Mouse (Mus musculus) heart, embryonic 11.5 days (tissue): ENCODE results near the gene Tmem131l. TPM values are rescaled to one million over a fixed set of nuclear protein-coding genes. Genes with fewer than 3 reads are reported as not detected.

Source experiments
- ATAC-seq: fragments of 200-750 bp; cut with Nextera tagmentation; replicated peaks from 2 replicates; pipeline ENCODE4 v1.8.0; 2017; ENCODE audit warnings: moderate library complexity; ENCODE audit not compliant: insufficient number of reproducible peaks, low FRiP score, low TSS enrichment
- H3K27ac ChIP-seq: fragments of 300-500 bp; sonication (generic); 2 replicates; pipeline ENCODE4 v1.5.1; 2014; ENCODE audit warnings: mild to moderate bottlenecking, low read depth, low read length
- H3K27me3 ChIP-seq: fragments of 300-500 bp; sonication (generic); 2 replicates; pipeline ENCODE4 v1.6.1; 2014; ENCODE audit warnings: mild to moderate bottlenecking, low read length, mixed read lengths; ENCODE audit not compliant: control insufficient read depth, insufficient read depth
- H3K36me3 ChIP-seq: fragments of 300-500 bp; sonication (generic); 2 replicates; pipeline ENCODE4 v1.6.1; 2014; ENCODE audit warnings: mild to moderate bottlenecking, low read length, moderate library complexity, mixed read lengths; ENCODE audit not compliant: control insufficient read depth, insufficient read depth
- H3K4me1 ChIP-seq: fragments of 300-500 bp; sonication (generic); 2 replicates; pipeline ENCODE4 v1.6.1; 2014; ENCODE audit warnings: low read length; ENCODE audit not compliant: control insufficient read depth, insufficient read depth
- H3K4me2 ChIP-seq: fragments of 300-500 bp; sonication (generic); 2 replicates; pipeline ENCODE4 v1.6.1; 2014; ENCODE audit warnings: mild to moderate bottlenecking, moderate library complexity
- H3K4me3 ChIP-seq: fragments of 300-500 bp; sonication (generic); 2 replicates; pipeline ENCODE4 v1.5.1; 2014; ENCODE audit warnings: low read depth, low read length
- H3K9ac ChIP-seq: fragments of 300-500 bp; sonication (generic); 2 replicates; pipeline ENCODE4 v1.6.1; 2014; ENCODE audit warnings: mild to moderate bottlenecking, low read depth, low read length, moderate library complexity
- H3K9me3 ChIP-seq: fragments of 300-500 bp; sonication (generic); replicated peaks from 2 replicates; pipeline ENCODE4 v1.6.1; 2016; ENCODE audit warnings: low read length; ENCODE audit not compliant: control insufficient read depth
- WGBS: fragments of 180-500 bp; shearing (Covaris S2); extraction: QIAGEN DNeasy Blood & Tissue Kit; methylation state at CpG from one replicate; pipeline ENCODE4 v1.1.7; 2014; ENCODE audit not compliant: insufficient replicate concordance; 5-methylcytosine and 5-hydroxymethylcytosine counted together
- polyA plus RNA-seq: library from polyadenylated mRNA; unstranded; fragments of >200 nt; fragmentation: Nextera tagmentation; extraction: Ambion mirVana; gene quantifications from 2 replicates; pipeline ENCODE4 v1.2.1, GENCODE M21; 2014

Gene Tmem131l
- polyA plus RNA-seq, 1 experiment from 2014 or later: 35.0 TPM

DNA sequence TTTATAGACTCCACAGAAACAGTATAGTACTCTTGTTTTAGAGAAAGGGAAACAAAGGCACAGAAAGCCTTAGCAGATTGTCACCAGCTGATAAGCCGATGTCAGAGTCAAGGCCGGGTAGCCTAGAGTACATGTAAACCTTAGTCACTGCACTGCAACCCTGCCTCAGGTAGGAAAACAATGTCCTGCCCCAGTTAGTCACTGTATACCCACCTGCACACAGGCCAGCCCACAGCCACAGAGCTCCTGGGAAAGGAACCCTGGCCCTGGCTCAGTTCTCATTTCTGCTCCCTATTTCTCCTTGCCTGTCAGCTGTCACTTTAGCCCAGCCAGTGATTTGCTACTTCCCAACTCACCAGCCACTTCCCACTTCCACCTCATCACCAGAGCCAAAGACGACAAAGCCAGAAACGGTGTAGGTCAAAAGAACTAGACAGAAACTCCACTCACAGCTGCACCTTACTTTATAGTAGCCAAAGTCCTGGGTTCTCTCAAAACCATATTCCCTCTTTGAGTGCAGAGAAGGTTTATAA lies 24.4 kb downstream of the Tmem131l start:
- no peak for ATAC-seq
- Histone ChIP-seq H3K4me1 (no peaks in the 10 kb centered on the region), H3K9ac (no peak overlapping the region), H3K27ac (no peak overlapping the region), H3K36me3 (peaks cover 11% of the 10 kb centered on the region), H3K9me3 (no peaks in the 10 kb centered on the region), H3K4me2 (no peak overlapping the region), H3K4me3 (no peak overlapping the region), H3K27me3 (no peaks in the 10 kb centered on the region)
- 62% methylated on average over 4 of the region's 4 CpGs for WGBS

DNA sequence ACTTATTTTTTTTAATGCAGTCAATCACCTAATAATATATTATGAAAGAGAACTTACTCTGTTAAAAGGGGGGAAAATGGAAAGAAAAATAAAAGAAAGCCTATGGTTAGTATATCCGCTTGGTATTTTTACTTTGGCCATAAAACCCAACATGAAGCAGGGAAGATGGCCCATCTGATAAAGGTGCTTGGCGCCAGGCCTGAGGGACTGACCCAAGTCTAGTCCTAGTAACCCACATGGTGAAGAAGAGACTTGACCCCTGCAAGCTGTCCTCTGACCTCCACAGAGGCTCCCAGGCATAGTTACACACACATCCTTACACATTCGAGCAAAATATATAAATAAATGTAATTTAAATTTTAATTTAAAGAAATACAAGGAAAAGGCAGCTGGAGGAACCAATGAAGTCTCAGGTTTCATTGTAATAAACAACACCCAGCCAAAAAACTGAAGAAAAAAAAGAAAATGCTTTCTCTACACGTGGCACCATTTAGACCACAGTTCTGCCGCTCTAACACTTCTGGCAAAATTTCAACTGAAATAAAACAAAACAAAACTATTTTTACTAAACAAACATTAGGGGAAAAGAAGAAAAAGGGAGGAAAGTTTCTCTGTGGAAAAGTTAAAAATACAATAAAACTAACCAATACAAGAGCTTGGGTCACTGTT lies 28.8 kb downstream of the Tmem131l start:
- WGBS: 85% methylated on average over 5 of the region's 5 CpGs
- H3K36me3 ChIP-seq: peaks cover 11% of the 10 kb centered on the region
- peaks cover 3% of the 10 kb centered on the region for H3K4me1 ChIP-seq
- no peaks in the 10 kb centered on the region for H3K27me3 ChIP-seq
- no peak overlapping the region for H3K9ac ChIP-seq
- no peaks in the 10 kb centered on the region for H3K9me3 ChIP-seq
- H3K4me3 ChIP-seq: no peak overlapping the region
- no peak overlapping the region for H3K27ac ChIP-seq
- no peak for ATAC-seq
- H3K4me2 ChIP-seq: no peak overlapping the region

DNA sequence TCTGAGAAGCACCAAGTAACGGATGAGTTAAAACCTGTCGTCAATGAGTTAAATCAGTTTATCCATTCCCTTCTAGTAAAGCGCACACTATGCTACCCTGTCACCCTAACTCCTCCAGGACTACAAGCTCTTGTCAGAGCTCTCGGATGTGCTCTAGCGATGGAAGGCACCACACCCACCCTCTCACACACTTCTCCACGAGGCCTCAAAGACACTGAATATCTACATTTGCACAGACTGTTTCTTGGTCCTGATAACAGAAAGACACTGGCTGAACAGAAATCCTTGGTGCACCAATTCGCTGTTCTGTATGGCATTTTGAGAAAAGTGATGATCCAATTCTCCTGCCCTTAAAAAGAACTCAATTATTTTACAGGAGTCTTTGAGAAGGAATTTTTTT lies 34.0 kb downstream of the Tmem131l start:
- no peak overlapping the region for H3K4me3 ChIP-seq
- WGBS: 67% methylated on average over 7 of the region's 7 CpGs
- peaks cover 16% of the 10 kb centered on the region for H3K4me1 ChIP-seq
- no peak overlapping the region for H3K9ac ChIP-seq
- H3K9me3 ChIP-seq: no peaks in the 10 kb centered on the region
- no peak for ATAC-seq
- H3K36me3 ChIP-seq: no peaks in the 10 kb centered on the region
- H3K4me2 ChIP-seq: no peak overlapping the region
- H3K27ac ChIP-seq: no peak overlapping the region
- H3K27me3 ChIP-seq: no peaks in the 10 kb centered on the region

DNA sequence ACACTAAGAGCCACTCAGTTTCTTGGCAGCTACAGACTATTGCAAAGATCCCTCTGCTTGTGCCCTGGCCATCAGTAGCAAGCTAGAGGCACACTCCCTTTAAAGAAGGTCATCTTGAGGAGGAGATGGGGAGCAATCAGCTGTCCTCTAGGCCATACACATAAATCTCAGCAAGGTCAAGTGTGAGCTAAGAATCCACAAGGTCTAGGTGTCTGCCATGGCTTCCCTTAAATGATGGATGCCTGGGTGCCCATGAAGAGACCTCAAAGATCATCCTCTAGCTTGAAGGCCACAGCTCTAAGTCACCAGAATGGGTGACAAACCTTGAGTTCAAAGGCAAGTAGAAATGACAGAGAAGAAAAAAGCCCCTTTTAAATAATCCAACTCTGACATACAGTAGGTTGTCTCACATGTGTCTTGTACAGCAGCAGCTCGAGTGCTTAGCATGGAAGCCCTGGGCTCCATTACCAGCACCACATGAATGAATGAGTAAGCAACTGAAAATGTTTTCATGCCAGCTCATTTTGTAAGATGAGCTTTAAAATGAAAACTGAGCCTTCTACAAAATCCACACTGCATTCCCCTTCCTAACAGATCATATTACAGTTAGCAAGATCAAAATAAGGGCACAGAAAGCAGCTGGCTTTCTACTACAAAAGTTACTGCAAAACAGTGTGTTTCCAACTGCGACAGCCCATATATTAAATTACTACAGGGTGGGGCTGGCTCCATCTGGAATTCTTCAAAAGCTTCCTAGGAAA lies 35.5 kb downstream of the Tmem131l start:
- Histone ChIP-seq H3K4me2 (no peak overlapping the region), H3K36me3 (no peaks in the 10 kb centered on the region)
- WGBS: 67% methylated on average over 2 of the region's 2 CpGs

DNA sequence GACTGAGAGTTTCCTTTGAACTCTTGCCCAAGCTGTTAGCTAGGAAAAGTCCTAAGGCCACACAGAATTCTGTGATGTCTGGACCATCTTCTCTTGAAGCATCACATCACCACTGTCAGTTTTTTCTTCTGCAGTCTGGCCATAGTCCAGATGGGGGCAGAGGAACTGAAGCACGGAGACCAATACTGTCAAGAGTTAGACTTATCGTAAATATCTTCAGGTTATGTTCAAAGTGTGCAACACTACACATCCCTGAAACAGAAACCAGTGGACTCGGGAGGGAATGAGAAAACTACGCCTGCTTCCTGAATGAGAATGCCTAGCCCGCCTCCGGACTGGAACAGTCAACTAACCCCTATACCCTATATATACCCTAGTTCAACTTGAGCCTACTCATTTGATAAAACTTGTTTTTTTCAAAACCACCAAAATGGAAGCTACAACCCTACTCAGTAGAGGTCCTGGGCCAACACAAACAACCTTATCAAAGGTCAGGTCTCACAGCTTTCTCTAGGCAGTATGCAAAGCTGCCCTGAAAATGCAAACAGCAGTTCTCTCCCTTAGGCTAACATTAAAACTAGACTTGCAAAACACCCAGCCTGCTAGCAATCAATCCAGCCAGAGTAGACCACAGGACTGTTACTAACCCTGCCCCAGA lies 37.4 kb downstream of the Tmem131l start:
- H3K9ac ChIP-seq: no peak overlapping the region
- no peak overlapping the region for H3K4me3 ChIP-seq
- H3K9me3 ChIP-seq: no peaks in the 10 kb centered on the region
- no peak overlapping the region for H3K4me2 ChIP-seq
- no peaks in the 10 kb centered on the region for H3K27me3 ChIP-seq
- H3K27ac ChIP-seq: no peak overlapping the region
- H3K4me1 ChIP-seq: peaks cover 13% of the 10 kb centered on the region
- H3K36me3 ChIP-seq: no peaks in the 10 kb centered on the region
- 70% methylated on average over 6 of the region's 6 CpGs for WGBS
- ATAC-seq: no peak; the same call in 1 of the 2 replicates

More for the DNA sequence above, 35.5 kb downstream of the Tmem131l start:
- H3K4me3 ChIP-seq: no peak overlapping the region
- H3K27ac ChIP-seq: no peak overlapping the region
- no peaks in the 10 kb centered on the region for H3K9me3 ChIP-seq
- ATAC-seq: no peak
- H3K27me3 ChIP-seq: no peaks in the 10 kb centered on the region
- no peak overlapping the region for H3K9ac ChIP-seq
- peaks cover 13% of the 10 kb centered on the region for H3K4me1 ChIP-seq

DNA sequence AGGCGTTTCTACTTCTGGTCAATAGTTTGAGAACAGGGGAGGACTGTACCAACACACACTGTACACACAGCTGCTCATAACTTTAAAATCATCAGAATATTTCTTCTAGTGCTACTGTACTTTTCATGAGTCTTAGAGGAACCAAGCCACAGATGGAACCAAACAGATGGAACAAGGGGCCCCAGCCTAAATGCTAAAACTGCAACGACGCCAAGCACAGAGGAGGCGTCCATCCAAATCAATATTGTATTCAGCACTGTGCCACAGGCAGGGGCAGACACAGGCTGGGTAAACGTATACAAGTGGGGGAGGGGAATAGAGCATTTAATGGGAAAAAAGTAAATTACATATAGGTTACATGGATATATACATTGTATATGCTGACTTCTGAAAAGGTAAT lies 42.4 kb downstream of the Tmem131l start:
- WGBS: 86% methylated on average over 5 of the region's 5 CpGs
- Histone ChIP-seq H3K4me3 (no peak overlapping the region), H3K9me3 (no peaks in the 10 kb centered on the region), H3K4me2 (no peak overlapping the region), H3K36me3 (no peaks in the 10 kb centered on the region; the same call in 1 of the 2 replicates), H3K27me3 (no peaks in the 10 kb centered on the region), H3K27ac (no peak overlapping the region), H3K4me1 (peaks cover 29% of the 10 kb centered on the region), H3K9ac (no peak overlapping the region)
- ATAC-seq: no peak

DNA sequence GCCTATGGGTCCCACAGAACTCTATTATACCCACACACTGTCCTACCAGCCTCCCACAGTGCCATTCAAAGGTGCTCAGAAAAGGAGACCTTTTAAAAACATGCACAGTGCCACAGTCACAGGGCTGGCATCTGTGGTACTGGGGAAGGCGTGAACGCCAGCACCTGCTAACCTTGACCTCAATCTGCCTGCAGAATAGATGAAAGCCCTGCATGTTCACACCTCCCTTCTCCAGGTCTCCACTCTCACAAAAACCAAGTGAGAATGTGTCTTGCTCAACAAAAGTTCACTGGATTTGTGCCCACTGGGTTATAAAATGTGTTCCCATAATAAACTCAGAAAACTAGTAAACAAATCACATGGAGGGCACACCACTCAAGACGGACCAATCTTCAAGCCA lies 42.9 kb downstream of the Tmem131l start:
- Histone ChIP-seq H3K9ac (no peak overlapping the region), H3K27me3 (no peaks in the 10 kb centered on the region), H3K9me3 (no peaks in the 10 kb centered on the region), H3K36me3 (no peaks in the 10 kb centered on the region; the same call in 1 of the 2 replicates), H3K4me1 (peaks cover 24% of the 10 kb centered on the region), H3K27ac (no peak overlapping the region), H3K4me3 (no peak overlapping the region), H3K4me2 (no peak overlapping the region)
- ATAC-seq: no peak
- WGBS: 89% methylated on average over 3 of the region's 3 CpGs

DNA sequence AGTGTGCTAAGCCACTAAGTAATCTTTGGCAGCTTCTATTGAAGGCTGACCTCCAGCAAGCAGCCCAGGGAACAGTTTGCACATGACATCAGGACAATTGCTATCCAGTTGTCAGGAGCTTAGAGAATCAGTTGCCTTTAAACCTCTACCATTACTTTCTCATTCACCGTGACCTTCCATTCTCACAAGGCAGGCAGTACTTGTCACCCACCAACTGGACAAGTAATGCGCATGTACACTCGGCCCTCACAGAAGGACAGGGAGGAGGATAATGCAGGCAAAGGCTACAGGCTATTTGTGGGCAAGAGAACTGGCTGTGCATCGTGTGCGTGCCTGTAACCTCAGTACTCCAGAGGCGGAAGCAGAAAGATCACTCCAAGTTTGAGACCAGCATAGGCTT lies 43.9 kb downstream of the Tmem131l start:
- 64% methylated on average over 6 of the region's 6 CpGs for WGBS
- Histone ChIP-seq H3K9ac (no peak overlapping the region), H3K4me2 (no peak overlapping the region), H3K27me3 (no peaks in the 10 kb centered on the region), H3K36me3 (no peaks in the 10 kb centered on the region; the same call in 1 of the 2 replicates), H3K27ac (no peak overlapping the region), H3K9me3 (no peaks in the 10 kb centered on the region), H3K4me1 (peaks cover 23% of the 10 kb centered on the region), H3K4me3 (no peak overlapping the region)
- ATAC-seq: no peak
